Mouse (Mus musculus): ENCODE measurements around the gene Ranbp2.

DNA sequence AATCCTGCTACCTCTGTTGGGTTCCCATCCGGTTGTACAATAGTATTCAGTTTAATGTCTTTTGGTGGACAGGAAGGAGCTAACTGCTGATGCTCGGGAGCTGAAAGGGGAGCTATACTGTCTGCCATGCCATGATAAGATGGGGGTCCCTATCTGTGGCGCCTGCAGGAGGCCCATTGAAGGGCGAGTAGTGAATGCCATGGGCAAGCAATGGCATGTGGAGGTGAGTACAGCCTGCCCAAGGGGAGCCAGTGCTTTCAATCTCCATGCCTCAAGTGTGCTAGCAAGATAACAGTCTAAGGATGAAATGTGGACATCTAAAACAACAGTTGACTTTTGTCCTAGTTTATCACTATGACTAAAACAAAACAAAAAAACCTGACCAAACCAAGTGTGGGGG lies 34.4 kb upstream of the Ranbp2 start:
- TF ChIP-seq POLR2A (IDR thresholded peaks at IDR 0.05; ENCODE audit: control insufficient read depth, extremely low read depth, insufficient read depth, low read length, poor library complexity) (no peak), CTCF (IDR thresholded peaks at IDR 0.05; ENCODE audit: borderline replicate concordance, control insufficient read depth, extremely low read depth, insufficient read depth, low read length, poor library complexity) (no peak)
